Mouse (Mus musculus): ENCODE measurements at regions not wholly inside any gene's neighbourhood (a gene's known extent, or its start where the extent isn't known, plus 50 kb on each side); places are given as distances from the start of the nearest gene placed in this dataset.

GRCm38 (mm10) chr14:62001481-62001949, 290.9 kb upstream of the Rnaseh2b start:
- Histone ChIP-seq H3K4me3 (replicated peaks) (no peak overlapping the region), H3K9me3 (no peaks in the 10 kb centered on the region), H3K27me3 (no peaks in the 10 kb centered on the region), H3K27ac (no peak overlapping the region), H3K4me2 (replicated peaks) (no peak overlapping the region), H3K9ac (replicated peaks) (no peak overlapping the region), H3K36me3 (no peaks in the 10 kb centered on the region), H3K4me1 (replicated peaks) (peaks cover 23% of the 10 kb centered on the region)
- ATAC-seq: no peak
- WGBS: 10% methylated on average over 7 of the region's 7 CpGs

- Histone ChIP-seq H3K27ac (no peak overlapping the region), H3K4me3 (replicated peaks) (no peak overlapping the region), H3K9me3 (no peaks in the 10 kb centered on the region), H3K4me2 (replicated peaks) (no peak overlapping the region), H3K9ac (replicated peaks) (no peak overlapping the region), H3K4me1 (replicated peaks) (peaks cover 23% of the 10 kb centered on the region), H3K27me3 (no peaks in the 10 kb centered on the region), H3K36me3 (no peaks in the 10 kb centered on the region)
- no peak for ATAC-seq
- 60% methylated on average over 5 of the region's 5 CpGs for WGBS
Observed at GRCm38 (mm10) chr14:62002131-62002530, 290.3 kb upstream of the Rnaseh2b start.

GRCm38 (mm10) chr14:62003013-62003781, 289.2 kb upstream of the Rnaseh2b start:
- peak overlapping the region; percentile 31 for H3K4me2 ChIP-seq (replicated peaks)
- peak; percentile 81 for ATAC-seq
- H3K4me1 ChIP-seq (replicated peaks): peaks cover 23% of the 10 kb centered on the region
- no peaks in the 10 kb centered on the region for H3K36me3 ChIP-seq
- H3K9me3 ChIP-seq: no peaks in the 10 kb centered on the region
- 22% methylated on average over 16 of the region's 16 CpGs for WGBS
- H3K9ac ChIP-seq (replicated peaks): no peak overlapping the region
- no peaks in the 10 kb centered on the region for H3K27me3 ChIP-seq
- H3K4me3 ChIP-seq (replicated peaks): no peak overlapping the region
- H3K27ac ChIP-seq: 0 out of 2 replicates have a peak overlapping the region, but pooled peaks have one; percentile 10

DNA sequence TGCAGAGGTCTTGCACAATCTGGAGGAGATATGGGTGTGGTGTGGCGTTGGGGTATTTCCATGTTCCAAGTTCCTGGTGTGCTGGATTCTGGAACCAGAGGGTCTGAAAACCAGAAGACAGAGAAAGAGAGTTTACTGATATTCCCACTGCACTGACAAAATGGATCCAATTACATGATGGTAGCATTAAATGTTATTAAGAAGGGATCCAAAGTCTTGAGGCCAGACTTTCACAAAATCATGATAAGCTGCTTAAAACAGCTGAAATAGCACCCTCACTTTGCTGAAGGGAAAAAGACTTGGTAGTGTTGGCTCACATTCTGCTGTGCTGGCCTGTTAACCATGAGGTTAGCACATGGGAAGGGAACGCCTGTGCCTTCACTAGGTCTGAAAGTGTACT, 288.6 kb upstream of the Rnaseh2b start:
- Histone ChIP-seq H3K9me3 (no peaks in the 10 kb centered on the region), H3K27ac (no peak overlapping the region), H3K9ac (replicated peaks) (no peak overlapping the region), H3K36me3 (no peaks in the 10 kb centered on the region), H3K4me2 (replicated peaks) (no peak overlapping the region), H3K4me3 (replicated peaks) (no peak overlapping the region), H3K27me3 (no peaks in the 10 kb centered on the region), H3K4me1 (replicated peaks) (peaks cover 23% of the 10 kb centered on the region)
- no peak for ATAC-seq
- 88% methylated on average over 2 of the region's 2 CpGs for WGBS

DNA sequence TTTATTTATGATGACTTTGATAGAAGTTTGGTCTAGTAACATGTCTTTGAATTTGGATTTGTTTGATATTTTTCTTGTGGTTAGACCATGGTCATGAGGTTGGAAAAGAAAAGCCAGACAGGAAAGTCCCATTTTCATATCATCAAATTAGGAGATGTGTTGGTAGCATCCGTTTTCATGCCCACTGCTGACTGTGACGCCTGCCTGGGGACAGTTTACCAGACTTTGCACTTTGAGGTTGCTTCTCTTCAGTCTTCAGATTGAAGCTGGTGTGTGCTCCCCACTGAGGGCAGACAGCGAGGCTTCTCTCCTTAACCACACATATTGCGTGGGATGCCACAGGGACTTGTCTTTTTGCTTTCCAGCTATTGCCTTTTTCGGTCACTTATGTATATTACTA, 283.7 kb upstream of the Rnaseh2b start:
- WGBS: 95% methylated on average over 5 of the region's 5 CpGs
- Histone ChIP-seq H3K4me2 (replicated peaks) (no peak overlapping the region), H3K4me1 (replicated peaks) (no peaks in the 10 kb centered on the region), H3K36me3 (no peaks in the 10 kb centered on the region), H3K27ac (no peak overlapping the region), H3K4me3 (replicated peaks) (no peak overlapping the region), H3K27me3 (no peaks in the 10 kb centered on the region), H3K9me3 (no peaks in the 10 kb centered on the region), H3K9ac (replicated peaks) (no peak overlapping the region)
- ATAC-seq: no peak

DNA sequence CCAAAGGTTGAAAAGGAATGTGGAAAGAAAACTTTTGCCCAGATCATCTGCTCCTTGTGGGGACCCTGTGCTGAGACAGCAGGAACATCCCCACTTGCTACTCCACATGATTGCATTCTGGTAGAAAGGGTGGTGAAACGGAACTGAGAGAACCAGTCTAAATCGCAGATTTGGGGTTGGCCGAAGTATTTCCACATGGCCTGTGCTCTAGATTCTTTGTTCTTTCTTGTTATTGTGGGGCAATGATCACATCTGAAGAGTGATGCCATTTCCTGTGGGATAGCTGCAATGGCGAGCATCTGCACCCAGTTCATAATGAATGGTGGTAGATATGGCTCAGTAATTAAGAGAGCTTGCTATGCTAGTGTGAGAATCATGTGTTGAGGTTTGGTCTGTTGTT, 273.6 kb upstream of the Rnaseh2b start:
- no peaks in the 10 kb centered on the region for H3K9me3 ChIP-seq
- H3K4me1 ChIP-seq (replicated peaks): no peaks in the 10 kb centered on the region
- H3K4me3 ChIP-seq (replicated peaks): no peak overlapping the region
- no peak overlapping the region for H3K27ac ChIP-seq
- H3K27me3 ChIP-seq: no peaks in the 10 kb centered on the region
- no peak overlapping the region for H3K4me2 ChIP-seq (replicated peaks)
- no peaks in the 10 kb centered on the region for H3K36me3 ChIP-seq
- no peak overlapping the region for H3K9ac ChIP-seq (replicated peaks)
- WGBS: 87% methylated on average over 4 of the region's 4 CpGs
- no peak for ATAC-seq

DNA sequence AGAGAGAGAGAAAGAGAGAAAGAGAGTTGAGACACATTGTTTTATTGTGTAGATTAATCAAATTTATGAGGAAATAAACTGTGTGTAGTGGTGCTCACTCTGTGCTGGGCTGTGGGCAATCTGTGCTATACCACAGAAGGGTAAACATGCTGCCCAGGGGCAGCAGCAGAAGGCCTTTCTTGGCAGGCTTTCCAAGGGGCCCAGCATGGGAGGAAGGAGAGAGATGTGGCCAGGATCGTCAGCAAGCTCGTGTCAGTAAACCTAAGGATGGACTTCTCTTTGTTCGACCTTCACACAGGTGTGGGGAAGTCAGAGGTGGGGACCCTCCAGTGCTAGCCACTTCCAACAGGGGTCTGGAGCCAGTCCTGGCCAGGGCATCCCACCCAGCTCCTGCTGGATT, 271.4 kb upstream of the Rnaseh2b start:
- H3K4me3 ChIP-seq (replicated peaks): no peak overlapping the region
- no peak for ATAC-seq
- no peaks in the 10 kb centered on the region for H3K4me1 ChIP-seq (replicated peaks)
- H3K9me3 ChIP-seq: no peaks in the 10 kb centered on the region
- no peak overlapping the region for H3K9ac ChIP-seq (replicated peaks)
- no peak overlapping the region for H3K4me2 ChIP-seq (replicated peaks)
- no peaks in the 10 kb centered on the region for H3K27me3 ChIP-seq
- 85% methylated on average over 3 of the region's 3 CpGs for WGBS
- no peaks in the 10 kb centered on the region for H3K36me3 ChIP-seq
- no peak overlapping the region for H3K27ac ChIP-seq

- H3K27me3 ChIP-seq: no peaks in the 10 kb centered on the region
- H3K4me3 ChIP-seq (replicated peaks): no peak overlapping the region
- H3K27ac ChIP-seq: no peak overlapping the region
- H3K4me1 ChIP-seq (replicated peaks): no peaks in the 10 kb centered on the region
- H3K36me3 ChIP-seq: no peaks in the 10 kb centered on the region
- WGBS: 93% methylated on average over 3 of the region's 3 CpGs
- no peaks in the 10 kb centered on the region for H3K9me3 ChIP-seq
- no peak overlapping the region for H3K9ac ChIP-seq (replicated peaks)
- no peak for ATAC-seq
- H3K4me2 ChIP-seq (replicated peaks): no peak overlapping the region
Observed at GRCm38 (mm10) chr14:62022193-62022592, 270.2 kb upstream of the Rnaseh2b start.

DNA sequence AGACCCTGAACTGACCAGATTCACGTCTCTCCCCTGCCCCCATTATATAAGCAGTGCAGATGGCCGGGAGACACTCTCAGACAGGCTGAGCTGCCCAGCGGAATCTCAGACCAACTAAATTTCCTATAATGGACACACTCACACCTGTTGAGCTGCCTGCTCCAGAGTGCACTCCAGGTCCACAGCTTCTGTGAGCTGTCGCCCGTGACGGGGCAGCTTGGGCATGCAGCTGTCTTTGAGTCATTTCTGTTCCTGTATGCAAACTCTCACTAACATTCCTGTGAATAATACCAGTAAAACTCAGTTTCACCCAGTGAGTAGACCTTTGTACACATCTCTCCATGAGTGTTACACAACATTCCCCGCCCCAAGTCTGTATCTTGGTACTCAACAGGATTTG, 269.4 kb upstream of the Rnaseh2b start:
- Histone ChIP-seq H3K9ac (replicated peaks) (no peak overlapping the region), H3K4me3 (replicated peaks) (no peak overlapping the region), H3K27ac (no peak overlapping the region), H3K9me3 (no peaks in the 10 kb centered on the region), H3K36me3 (no peaks in the 10 kb centered on the region), H3K4me1 (replicated peaks) (no peaks in the 10 kb centered on the region), H3K27me3 (no peaks in the 10 kb centered on the region), H3K4me2 (replicated peaks) (no peak overlapping the region)
- 80% methylated on average over 7 of the region's 7 CpGs for WGBS
- no peak for ATAC-seq

- Histone ChIP-seq H3K4me3 (replicated peaks) (no peak overlapping the region), H3K36me3 (no peaks in the 10 kb centered on the region), H3K9ac (replicated peaks) (no peak overlapping the region), H3K4me2 (replicated peaks) (no peak overlapping the region), H3K4me1 (replicated peaks) (no peaks in the 10 kb centered on the region), H3K27me3 (no peaks in the 10 kb centered on the region), H3K9me3 (no peaks in the 10 kb centered on the region), H3K27ac (no peak overlapping the region)
- ATAC-seq: no peak
- WGBS: 89% methylated on average over 8 of the region's 8 CpGs
Observed at GRCm38 (mm10) chr14:62027751-62028279, 264.6 kb upstream of the Rnaseh2b start.

- WGBS: 74% methylated on average over 7 of the region's 7 CpGs
Observed at GRCm38 (mm10) chr14:62030059-62030458, 262.3 kb upstream of the Rnaseh2b start.

GRCm38 (mm10) chr14:62033661-62034060, 258.7 kb upstream of the Rnaseh2b start:
- H3K9ac ChIP-seq (replicated peaks): no peak overlapping the region
- H3K4me2 ChIP-seq (replicated peaks): no peak overlapping the region
- H3K4me3 ChIP-seq (replicated peaks): no peak overlapping the region
- H3K27me3 ChIP-seq: no peaks in the 10 kb centered on the region
- H3K36me3 ChIP-seq: no peaks in the 10 kb centered on the region
- no peak for ATAC-seq
- H3K9me3 ChIP-seq: no peaks in the 10 kb centered on the region
- no peak overlapping the region for H3K27ac ChIP-seq
- WGBS: 98% methylated on average over 4 of the region's 4 CpGs
- peaks cover 3% of the 10 kb centered on the region; the same call in 1 of the 2 replicates for H3K4me1 ChIP-seq (replicated peaks)

More at GRCm38 (mm10) chr14:62030059-62030458, 262.3 kb upstream of the Rnaseh2b start:
- Histone ChIP-seq H3K36me3 (no peaks in the 10 kb centered on the region), H3K27ac (no peak overlapping the region), H3K4me2 (replicated peaks) (no peak overlapping the region), H3K9me3 (no peaks in the 10 kb centered on the region), H3K4me3 (replicated peaks) (no peak overlapping the region), H3K27me3 (no peaks in the 10 kb centered on the region), H3K4me1 (replicated peaks) (peaks cover 3% of the 10 kb centered on the region; the same call in 1 of the 2 replicates), H3K9ac (replicated peaks) (no peak overlapping the region)
- no peak for ATAC-seq

Data from midbrain, embryonic 13.5 days (tissue).